Mouse (Mus musculus): ENCODE measurements around the gene Rsbn1. TPM values are rescaled to one million over a fixed set of nuclear protein-coding genes. Genes with fewer than 3 reads are reported as not detected.

The Rsbn1 gene
- polyA plus RNA-seq, 1 experiment from 2014 or later, result 21.1 TPM

DNA sequence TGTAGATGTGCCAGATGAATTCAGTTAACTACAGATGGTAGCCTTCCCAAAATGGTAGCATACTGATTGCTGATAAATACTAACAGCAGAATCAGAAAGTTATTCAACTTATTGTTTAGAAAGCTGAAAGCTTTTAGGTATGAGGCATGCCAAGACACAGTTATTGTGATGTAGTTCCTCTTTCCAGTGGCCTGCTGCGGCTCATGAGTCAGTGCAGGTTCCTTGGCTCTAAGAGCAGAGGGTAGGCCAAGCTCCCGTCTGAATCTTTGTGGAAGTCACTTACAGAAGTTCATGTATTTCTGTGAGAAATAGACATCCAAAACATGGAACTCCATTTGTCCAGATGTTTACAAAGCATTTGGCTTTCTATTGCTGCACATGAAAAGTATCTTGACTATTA, 98.1 kb downstream of the Rsbn1 start:
- Histone ChIP-seq H3K36me3 (ENCODE audit: control insufficient read depth, insufficient read depth) (peaks cover 6% of the 10 kb centered on the region; the same call in 1 of the 2 replicates), H3K27ac (ENCODE audit: low read length) (no peak overlapping the region), H3K4me1 (replicated peaks; ENCODE audit: control insufficient read depth, insufficient read depth, low read length) (peaks cover 1% of the 10 kb centered on the region), H3K4me2 (ENCODE audit: low read length) (no peak overlapping the region), H3K4me3 (replicated peaks; ENCODE audit: low read length) (no peak overlapping the region), H3K9ac (replicated peaks; ENCODE audit: low read depth, low read length) (no peak overlapping the region), H3K9me3 (ENCODE audit: control insufficient read depth, low read length) (no peaks in the 10 kb centered on the region), H3K27me3 (replicated peaks; ENCODE audit: control insufficient read depth, insufficient read depth, low read length) (no peaks in the 10 kb centered on the region)
- 87% methylated on average over 2 of the region's 2 CpGs for WGBS
- no peak for ATAC-seq

Other genes starting within 250 kb of the Rsbn1 start
- 5.1 and 6.8 TPM in 2 replicates for gene Olfml3, start 176.1 kb upstream of the Rsbn1 start, polyA plus RNA-seq (2015; fragmentation: Nextera tagmentation; extraction: Ambion mirVana)
- not detected in 2 replicates for gene Gm10964, start 174.8 kb upstream of the Rsbn1 start, polyA plus RNA-seq (2015; fragmentation: Nextera tagmentation; extraction: Ambion mirVana)
- gene Hipk1, start 122.6 kb upstream of the Rsbn1 start, polyA plus RNA-seq (2015; fragmentation: Nextera tagmentation; extraction: Ambion mirVana), result 12.7 and 13.6 TPM in 2 replicates
- 26.2 and 26.8 TPM in 2 replicates for gene Dclre1b, start 104.7 kb upstream of the Rsbn1 start, polyA plus RNA-seq (2015; fragmentation: Nextera tagmentation; extraction: Ambion mirVana)
- gene Ap4b1, start 104.6 kb upstream of the Rsbn1 start, polyA plus RNA-seq (2015; fragmentation: Nextera tagmentation; extraction: Ambion mirVana), result 24.2 and 25.9 TPM in 2 replicates
- 0.13 and 0.14 TPM in 2 replicates for gene Gm43064, start 104.5 kb upstream of the Rsbn1 start, polyA plus RNA-seq (2015; fragmentation: Nextera tagmentation; extraction: Ambion mirVana)
- gene Bcl2l15, start 81.5 kb upstream of the Rsbn1 start, polyA plus RNA-seq (2015; fragmentation: Nextera tagmentation; extraction: Ambion mirVana), result 0.26 and 0.86 TPM in 2 replicates
- 0.10 and 0.24 TPM in 2 replicates for gene Ptpn22, start 54.3 kb upstream of the Rsbn1 start, polyA plus RNA-seq (2015; fragmentation: Nextera tagmentation; extraction: Ambion mirVana)
- 26.0 and 30.3 TPM in 2 replicates for gene Phtf1, start 54.0 kb downstream of the Rsbn1 start, polyA plus RNA-seq (2015; fragmentation: Nextera tagmentation; extraction: Ambion mirVana)

Measured in forebrain, embryonic 16.5 days (tissue).